Mouse (Mus musculus) frontal cortex, adult 2 months (tissue): ENCODE results near the gene Cdh3. TPM values are rescaled to one million over a fixed set of nuclear protein-coding genes. Genes with fewer than 3 reads are reported as not detected.
"Not testable (repeated sequence)": the region's sequence is repeated elsewhere in the genome, so short reads cannot be mapped to it uniquely, and the experiment has no call there.

Source experiments
- DNase-seq, 2 experiments: peaks; one replicate each; pipeline ENCODE4 v3.0.0; 2022; ENCODE audit warnings: low spot score in 1 of 2; ENCODE audit errors: extremely low spot score in 1 of 2
- polyA plus RNA-seq: library from polyadenylated mRNA; depleted of rRNA; stranded (reverse); fragments of >200 nt; gene quantifications from 2 replicates; pipeline ENCODE4 v1.2.3, GENCODE M21; 2012

Cdh3 gene
- polyA plus RNA-seq, 1 experiment, result 1.3 TPM

DNA sequence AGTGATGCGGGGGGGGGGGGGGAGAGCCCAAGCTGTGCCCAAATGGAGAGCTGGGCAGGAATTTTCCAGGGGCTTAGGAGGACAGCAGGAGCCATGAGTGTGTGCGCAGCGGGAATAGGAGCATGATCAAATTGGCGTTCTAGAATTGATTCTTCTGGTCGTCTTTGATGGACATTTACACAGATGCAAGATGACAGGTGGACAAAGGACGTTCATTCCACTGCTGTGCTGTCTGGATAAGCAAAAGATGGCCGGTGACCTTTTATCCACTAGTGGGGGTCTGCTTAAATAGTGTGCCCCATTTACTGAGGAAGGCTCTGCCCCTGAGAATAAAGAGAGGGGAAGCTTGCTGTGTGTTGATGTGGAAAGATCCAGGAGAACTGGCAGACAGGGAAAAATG is 58.3 kb downstream of the Cdh3 start:
- no peak for DNase-seq

DNA sequence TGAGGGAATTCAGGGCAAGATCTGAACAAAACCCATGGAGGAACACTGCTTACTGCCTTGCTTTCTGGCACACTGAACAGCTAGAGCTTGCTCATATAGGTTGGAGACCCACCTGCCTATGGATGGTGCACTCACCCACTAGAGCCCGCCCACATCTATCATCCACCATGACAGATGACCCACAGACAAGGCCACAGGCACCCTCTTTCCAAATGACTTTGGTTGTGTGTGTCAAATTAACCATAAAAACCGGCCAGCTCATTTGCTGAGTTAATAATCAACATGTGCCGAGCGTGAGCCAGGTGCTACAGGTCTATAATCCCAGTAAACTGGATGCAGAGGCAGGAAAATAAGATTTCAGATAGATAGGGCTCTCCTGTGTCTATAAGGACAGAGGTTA is 59.7 kb downstream of the Cdh3 start:
- DNase-seq, result no peak

DNA sequence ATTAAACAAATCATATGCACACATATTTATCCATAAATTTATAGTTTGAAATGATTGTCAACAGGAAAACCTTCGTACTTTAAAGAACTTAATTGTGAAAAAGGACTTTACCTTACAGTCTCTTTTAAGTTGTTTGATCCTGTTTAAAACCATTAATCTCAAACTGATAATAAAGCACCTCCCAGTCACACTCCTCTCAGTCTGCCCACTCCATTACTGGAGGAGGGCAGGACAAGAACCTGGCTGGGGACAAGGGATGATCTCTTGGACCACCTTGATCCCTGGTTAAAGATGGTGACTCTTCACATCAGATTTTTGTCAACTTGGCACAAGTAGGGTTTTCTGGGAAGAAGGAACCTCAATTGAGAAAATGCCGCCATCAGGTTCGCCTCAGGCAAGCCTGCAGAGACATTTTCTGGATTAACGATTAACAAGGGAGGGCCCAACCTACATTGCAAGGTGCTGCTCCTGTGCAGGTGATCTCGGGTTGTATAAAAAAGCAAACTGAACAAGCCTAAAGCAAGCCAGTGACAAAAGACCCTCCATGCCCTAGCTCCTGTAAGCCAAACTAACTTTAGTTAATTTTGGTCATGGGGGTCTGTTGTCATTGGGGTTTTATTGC is 61.0 kb downstream of the Cdh3 start:
- no peak for DNase-seq

DNA sequence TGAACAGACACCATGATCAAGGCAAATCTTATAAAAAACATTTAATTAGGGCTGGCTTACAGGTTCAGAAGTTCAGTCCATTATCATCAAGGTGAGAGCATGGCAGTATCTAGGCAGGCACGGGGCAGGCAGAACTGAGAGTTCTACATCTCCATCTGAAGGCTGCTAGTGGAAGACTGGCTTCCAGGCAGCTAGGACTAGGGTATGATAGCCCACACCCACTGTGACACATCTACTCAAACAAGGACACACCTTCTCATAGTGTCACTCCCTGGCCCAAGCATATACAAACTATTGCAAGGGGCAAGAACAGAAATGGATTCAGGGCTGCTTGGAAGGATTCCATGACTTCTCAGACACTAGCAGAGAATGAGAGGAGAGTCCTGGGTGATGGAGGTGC is 61.5 kb downstream of the Cdh3 start:
- not testable (repeated sequence) for DNase-seq

DNA sequence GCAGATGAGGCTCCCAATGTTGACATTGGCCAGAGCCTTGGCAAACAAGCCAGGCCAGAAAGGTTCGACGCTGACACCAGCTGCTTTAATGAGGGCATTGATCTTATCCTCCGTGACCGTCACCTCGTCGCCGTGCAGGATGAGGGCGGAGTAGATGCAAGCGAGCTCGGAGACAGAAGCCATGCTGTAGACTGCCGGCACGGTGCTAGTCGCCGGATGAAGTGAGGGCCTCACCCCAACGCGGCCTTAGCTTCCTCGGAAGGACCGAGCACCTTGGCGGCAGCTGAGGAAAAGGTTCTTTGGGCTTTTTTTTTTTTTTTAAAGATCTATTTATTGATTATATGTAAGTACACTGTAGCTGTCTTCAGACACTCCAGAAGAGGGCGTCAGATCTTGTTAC is 62.5 kb downstream of the Cdh3 start, which contains the start of gene Gm10073:
TSS of gene Gm10073 (minus strand) at position 294 of the 400 bp plus-strand sequence.
- not testable (repeated sequence) for DNase-seq

DNA sequence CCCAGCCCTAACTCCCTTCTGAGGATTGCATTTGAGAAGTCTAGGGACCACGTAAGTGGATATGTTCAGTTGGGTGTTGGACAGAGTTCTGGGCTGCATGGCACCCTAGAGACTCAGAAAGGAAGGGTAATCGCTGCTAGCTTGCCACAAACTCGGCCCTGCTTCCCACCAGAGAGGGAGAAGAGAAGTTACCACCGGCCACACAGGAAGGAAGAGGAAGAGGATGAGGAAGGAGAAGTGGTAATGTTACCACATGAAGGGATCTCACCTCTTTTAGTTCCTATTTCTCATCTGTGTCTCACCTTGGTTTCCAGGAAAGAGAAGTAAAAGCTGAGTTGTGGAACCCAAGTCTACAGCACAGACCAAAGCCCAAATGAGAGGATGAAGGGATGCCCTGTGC is 63.6 kb downstream of the Cdh3 start:
- DNase-seq, result no peak

DNA sequence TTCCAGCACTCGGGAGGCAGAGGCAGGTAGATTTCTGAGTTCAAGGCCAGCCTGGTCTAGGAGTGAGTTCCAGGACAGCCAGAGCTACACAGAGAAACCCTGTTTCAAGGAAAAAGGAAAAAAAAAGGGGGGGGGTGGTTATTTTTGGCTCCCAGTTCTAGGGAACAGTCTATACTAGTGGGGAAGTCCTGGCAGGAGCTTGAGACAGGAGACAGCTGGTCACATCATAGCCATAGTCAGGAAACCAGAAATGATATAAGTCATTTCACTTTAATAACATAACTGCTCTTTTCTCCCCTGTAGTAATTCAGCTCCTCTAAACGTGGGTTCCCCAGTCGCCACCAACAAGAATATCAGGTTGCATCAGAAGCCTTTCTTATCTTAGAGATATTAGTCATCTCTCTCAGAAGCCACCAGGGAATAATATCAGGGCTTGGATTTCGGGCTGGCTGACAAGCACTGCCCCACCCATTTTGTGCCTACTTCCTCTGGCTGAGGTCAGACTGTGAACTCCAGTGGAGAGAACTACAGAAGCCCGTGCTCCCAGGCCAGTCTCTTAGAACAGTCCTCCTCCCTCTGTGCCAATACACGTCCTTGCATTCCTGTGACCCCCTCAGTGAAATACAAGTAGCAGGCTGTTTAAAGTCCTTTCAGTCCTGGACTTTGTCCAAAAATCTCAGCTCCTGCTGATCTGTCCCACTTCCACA is 66.3 kb downstream of the Cdh3 start:
- DNase-seq, result no peak

DNA sequence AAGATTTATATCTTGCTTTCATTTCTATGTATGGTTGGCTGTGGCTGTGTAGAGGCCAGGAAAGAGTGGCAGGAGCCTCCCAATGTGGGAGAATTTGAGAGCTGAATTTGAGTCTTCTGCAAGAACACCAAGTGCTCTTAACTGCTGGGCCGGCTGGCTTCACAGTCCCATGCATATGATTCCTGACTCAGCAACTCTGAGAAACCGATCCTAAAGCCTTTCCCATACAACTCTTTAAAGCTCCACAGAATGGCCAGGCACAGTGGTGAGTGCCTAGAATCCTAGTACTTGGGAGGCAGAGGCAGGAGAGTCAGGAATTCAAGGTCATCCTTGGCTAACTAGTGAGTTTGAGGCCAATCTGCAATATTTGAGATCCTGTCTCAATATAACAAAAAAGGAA is 68.8 kb downstream of the Cdh3 start:
- no peak for DNase-seq

DNA sequence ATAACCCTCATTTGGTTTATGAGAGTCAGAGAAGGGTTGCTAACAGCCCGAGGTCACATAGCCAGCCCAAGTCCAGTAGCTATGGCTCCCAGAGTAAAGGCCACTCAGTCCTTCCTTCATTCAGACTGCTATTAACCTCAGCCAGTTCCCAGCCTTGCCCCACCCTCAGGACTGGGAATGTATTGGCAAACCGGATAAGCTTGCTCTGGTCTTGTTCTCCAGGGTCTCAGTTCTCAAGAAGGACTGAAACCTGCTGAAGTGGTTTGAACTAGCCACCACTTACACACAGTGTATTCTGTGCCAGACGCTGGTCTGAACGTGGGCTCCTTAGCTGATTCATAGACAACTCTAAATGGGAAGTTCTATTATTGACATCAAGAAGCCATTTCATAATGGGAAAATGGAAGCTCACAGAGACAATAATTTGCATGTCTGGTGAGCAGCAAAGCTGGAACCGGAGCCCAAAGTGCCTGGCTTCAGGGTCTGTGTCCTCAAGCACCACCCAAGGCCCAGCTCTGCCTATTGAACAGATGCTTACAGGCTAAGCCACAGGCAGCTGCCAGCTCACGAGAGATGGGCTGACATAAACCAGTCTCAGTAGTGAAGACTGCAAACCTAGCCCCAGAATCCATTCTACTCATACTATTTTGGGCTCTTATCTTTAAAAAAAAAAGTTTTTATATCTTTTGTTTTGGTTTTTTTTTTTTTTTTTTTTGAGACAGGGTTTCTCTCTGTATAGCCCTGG is 70.8 kb downstream of the Cdh3 start:
- DNase-seq, result no peak

DNA sequence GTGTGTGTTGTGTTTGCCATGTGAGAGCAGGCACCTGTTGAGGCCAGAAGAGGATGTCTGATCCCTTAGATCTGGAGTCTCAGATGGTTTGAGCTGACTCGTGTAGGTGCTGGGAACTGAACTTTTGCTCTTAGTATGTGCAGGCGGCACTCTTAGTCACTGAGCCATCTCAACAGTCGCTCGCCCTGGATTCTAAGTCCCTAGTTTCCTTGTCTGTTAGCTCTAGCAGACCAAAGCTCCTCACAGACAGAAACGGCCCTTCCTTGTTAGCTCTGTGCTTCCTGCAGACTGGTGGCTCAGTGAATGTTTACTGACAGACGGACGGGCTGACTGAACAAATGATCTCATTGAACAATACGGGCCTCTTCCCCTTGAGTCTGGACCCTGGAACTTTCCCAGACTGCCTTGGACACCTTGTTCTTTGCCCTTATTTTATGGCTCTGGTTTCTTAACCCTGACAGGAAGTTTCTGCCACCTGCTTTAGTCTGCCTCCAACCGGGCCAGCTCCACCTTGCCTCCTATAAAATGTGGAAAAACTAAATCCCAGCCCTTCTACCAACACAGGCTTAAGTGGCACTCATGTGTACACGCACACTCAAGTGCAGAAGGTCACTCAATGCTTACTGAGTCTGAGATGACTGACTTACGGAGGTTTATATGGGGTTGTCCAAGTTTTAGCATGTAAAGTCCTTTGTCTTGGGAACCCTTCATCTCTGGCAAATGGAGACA is 74.4 kb downstream of the Cdh3 start:
- no peak for DNase-seq

DNA sequence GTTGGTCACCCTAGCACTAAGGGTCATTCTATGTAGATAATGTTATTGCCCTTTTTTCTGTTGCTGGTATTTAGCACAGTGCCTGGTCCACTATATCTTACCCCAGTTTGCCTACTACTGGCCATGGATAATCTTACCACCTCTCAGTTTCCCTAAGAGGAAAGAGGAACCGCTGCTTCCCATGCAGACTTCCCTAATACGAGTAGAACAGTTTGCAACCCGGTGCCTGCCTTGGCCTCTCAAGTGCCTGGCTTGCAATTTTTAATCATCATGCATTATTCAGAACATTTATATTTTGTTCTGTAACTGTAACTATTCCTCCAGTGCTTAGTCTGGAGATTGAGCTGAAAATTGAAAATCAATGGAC is 75.0 kb downstream of the Cdh3 start:
- no peak for DNase-seq

DNA sequence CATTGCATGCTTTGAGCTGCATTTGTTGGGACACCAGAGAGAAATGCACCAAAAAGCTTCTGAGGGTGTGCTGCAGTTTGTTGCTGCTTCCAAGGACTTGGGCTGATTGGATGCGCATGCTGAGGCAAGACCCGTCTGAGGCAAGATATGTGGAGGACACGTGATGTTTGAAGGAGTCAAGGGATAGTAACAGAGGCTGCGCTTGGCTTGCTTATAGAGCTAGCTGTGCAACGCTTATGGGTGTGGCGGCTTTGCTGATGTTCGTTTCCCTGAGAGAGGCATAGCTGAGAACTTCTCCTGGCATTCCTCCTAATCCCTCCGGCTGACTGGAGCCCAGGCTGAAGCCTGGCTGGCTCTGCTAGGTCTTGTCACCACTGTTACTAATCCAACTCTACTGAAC is 76.2 kb downstream of the Cdh3 start:
- DNase-seq, result no peak

DNA sequence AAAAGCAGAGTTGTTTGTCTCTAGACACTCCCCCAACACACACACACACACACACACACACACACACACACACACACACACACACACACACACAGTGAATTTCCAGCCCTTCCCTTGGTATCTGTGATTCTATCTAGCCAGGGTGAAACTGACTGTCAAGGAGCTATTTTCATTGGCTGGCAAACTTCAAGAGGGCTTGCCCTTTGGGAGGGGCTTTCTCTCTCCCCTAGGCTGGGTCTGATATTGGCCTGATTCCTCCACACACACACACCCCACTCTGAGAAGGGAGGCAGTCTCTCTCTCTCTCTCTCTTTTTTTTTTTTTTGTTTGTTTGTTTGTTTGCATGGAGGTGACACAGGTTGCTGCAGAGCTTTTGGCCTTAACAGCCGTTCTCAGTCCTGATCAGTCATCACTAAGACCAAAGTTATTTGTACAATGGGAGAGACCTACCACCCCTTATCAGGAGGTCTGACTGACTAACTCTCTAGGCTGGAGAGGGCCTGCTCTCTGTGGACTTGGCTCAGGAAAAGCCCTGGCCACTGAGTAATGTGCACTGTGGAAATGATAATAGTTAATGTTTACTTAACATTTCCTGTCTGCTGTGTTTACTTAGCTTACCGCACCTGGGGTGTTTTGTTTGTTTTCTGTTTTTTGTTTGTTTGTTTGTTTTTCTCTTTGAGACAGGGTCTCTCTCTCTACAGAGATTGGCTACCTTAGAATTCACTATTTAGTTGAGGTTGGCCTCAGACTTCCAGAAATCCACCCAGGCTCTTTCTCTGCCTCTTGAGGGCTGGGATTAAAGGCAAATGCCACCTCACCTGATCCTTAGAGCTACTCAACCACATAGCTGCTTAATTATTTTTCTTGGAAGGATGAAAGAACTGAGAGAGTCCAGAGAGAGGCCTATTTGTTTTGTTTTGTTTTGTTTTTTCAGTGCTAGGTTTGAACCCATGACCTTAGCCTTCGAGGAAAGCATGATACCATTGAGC is 78.0 kb downstream of the Cdh3 start:
- no peak for DNase-seq

DNA sequence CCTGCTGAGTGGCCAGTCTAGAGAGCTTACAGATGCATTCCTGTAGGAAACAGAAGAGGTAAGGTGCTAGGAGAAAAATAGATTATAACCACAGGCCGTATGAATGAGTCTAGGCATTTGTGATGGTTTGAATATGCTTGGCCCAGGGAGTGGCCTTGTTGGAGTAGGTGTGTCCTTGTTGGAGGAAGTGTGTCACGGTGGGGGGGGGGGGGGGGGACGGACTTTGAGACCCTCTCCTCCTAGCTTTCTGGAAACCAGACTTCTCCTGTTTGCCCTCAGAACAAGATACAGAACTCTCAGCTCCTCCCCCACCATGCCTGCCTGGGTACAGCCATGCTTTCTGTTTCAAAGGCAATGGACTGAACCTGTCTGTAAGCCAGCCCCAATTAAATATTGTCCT is 81.8 kb downstream of the Cdh3 start:
- DNase-seq, result no peak

DNA sequence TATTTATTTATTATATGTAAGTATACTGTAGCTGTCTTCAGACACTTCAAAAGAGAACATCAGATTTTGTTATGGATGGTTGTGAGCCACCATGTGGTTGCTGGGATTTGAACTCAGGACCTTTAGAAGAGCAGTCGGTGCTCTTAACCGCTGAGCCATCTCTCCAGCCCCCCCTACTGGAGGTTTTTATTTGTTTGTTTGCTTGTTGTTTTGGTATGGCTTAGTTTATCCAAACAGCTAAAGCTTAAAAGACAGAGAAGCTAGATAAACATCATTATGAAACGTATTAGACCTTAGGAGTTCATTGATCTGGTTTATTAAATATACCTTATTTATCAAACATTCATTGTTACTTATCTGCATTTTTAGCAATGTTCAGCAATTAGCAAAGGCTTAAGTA is 84.9 kb downstream of the Cdh3 start:
- not testable (repeated sequence) for DNase-seq

DNA sequence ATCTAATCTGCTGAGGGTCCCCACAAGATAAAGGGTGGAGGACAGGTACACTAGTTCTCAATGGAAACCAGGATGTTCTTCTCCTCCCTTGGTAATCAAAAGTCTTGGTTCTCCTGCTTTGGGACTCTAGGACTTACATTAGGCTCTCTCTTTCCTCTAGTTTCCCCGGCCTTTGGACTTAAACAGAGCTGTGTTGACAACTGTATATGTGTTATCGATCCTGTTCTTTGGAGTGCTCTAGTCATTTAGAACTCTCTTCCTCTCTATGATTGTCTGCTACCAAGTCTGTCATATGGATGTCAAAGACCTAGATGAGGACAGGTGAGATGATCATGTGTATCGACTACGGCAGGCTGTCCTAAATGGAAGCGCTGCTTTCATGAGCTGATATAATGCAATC is 86.4 kb downstream of the Cdh3 start:
- DNase-seq, result no peak

DNA sequence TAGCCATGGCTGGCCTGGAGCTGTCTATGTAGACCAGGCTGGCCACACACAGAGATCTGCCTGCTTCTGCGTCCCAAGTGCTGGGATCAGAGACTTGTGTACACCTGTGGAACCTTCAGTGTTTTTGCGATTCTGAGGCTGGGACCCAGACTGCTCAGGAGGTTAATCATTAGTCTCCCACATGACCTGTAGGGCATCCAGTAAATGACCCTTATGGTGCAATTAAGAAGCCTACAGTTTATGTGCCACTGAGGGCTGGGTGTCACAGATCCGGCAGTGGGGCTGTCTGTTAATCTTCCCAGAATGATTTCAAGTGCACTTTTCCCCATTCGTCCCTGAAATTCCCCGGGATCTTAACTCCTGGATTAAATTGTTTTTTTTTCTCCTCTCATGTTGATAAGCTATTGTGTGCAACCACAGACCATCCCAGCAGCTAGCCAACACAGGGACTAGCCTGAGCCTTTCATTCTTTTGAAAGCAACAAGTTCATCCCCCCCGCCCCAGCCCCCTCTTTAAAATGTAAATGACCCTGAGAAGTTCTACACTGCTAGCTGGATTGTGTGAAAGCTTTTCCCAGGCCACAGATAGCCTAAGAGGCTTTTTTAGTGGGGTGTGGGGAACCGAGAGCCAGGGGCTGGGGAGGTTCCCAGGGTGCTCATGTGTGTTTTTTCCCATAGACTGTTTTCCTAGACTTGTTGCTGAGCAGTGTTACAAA is 88.7 kb downstream of the Cdh3 start:
- DNase-seq, result no peak

DNA sequence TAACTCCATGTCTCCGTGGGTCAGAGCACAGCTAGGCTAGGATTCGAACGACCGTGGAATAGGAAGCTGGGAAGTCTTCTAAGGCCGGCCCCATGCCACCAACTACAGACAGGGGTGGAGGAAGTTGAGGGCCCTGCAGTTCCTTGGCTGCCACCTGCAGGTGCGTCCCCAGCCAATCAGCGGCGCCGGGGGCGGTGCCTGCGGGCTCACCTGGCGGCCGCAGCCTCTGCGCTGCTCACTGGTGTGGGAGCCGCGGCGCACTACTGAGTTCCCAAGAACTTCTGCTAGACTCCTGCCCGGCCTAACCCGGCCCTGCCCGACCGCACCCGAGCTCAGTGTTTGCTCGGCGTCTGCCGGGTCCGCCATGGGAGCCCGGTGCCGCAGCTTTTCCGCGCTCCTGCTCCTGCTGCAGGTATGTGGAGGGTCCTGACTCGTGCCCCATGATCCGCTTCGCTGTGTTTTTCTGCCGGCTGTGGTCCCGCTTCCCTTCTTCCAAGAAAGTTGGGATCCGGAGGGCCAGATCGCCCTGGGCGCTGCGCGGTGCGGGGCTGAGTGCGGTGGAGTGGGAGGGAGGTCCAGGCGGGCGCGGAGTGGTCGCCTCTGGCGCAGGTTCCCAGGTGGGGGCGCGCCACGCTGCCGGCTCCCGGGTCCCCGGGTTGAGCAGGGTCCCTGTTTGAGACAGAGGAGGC is 92.6 kb downstream of the Cdh3 start, which contains the start of gene Cdh1:
TSS of gene Cdh1 (plus strand) at position 221 of the 689 bp plus-strand sequence.
- DNase-seq, result peak in 1 of 2 experiments; percentile 2

DNA sequence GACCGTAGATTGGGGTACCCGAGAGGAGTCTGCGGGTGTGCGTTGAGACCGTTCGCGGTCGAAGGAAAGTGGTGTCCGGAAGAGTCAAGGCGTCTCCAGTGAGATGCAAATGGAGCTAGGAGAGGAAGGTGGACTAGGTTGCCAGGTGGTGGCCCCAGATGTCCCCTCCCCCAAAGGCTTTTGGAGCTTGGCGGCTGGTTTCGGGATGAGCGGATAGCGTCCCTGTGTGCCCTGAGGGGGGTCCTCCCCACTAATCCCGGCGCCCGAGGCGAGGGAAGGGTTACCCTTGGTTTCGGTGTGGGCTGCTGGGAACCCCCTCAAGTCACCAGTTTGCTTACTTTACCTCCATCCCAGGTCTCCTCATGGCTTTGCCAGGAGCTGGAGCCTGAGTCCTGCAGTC is 93.2 kb downstream of the Cdh3 start:
- no peak for DNase-seq
